Mouse (Mus musculus): ENCODE data around the gene Hoxd3.

DNA sequence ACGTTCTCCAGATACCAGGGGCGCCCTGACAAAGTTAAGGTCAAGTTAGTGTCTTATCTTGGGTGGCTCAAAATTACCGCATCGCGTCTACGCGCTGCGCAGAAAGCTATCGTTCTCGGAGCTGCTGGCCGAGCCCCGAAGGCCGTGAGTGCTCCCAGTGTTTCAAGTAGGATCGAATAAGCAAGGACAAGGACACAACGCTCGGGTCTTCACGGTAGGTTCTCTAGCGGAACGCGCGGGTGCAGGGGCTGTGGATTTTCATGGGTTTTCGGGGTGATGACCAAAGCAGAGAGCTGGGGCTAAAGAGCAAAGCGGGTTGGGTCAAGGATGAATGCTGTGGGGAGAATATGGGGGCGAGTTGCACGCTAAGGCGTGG lies 32.1 kb upstream of the Hoxd3 start:
- TF ChIP-seq CTCF (IDR thresholded peaks at IDR 0.05; ENCODE audit: borderline replicate concordance, control insufficient read depth, extremely low read depth, insufficient read depth, low read length, poor library complexity) (no peak), POLR2A (IDR thresholded peaks at IDR 0.05; ENCODE audit: control insufficient read depth, extremely low read depth, insufficient read depth, low read length, poor library complexity) (no peak)
